Mouse (Mus musculus): ENCODE results near the gene Ahr. TPM values are rescaled to one million over a fixed set of nuclear protein-coding genes. Genes with fewer than 3 reads are reported as not detected.

Gene Ahr
- polyA plus RNA-seq, 1 experiment, result 2.3 TPM

- H3K36me3 ChIP-seq (ENCODE audit: control insufficient read depth, insufficient read depth), result peaks cover 91% of the 10 kb centered on the region
- peaks cover 2% of the 10 kb centered on the region for H3K79me3 ChIP-seq (ENCODE audit: low read depth)
- TF ChIP-seq MYOG (IDR thresholded peaks at IDR 0.05; ENCODE audit: control insufficient read depth, extremely low read depth, insufficient read length) (no peak), USF1 (IDR thresholded peaks at IDR 0.05; ENCODE audit: low read depth) (no peak), FOSL1 (IDR thresholded peaks at IDR 0.05; ENCODE audit: insufficient read depth, low read length, poor library complexity, severe bottlenecking) (no peak), MYOD1 (IDR thresholded peaks at IDR 0.05; ENCODE audit: control insufficient read depth, insufficient read length, low read depth) (no peak), CEBPB (IDR thresholded peaks at IDR 0.05; ENCODE audit: low read depth) (no peak), MAX (IDR thresholded peaks at IDR 0.05) (no peak), CTCF (IDR thresholded peaks at IDR 0.05; ENCODE audit: control insufficient read depth, insufficient read depth, insufficient read length) (no peak)
- H3K79me2 ChIP-seq (ENCODE audit: control insufficient read depth, insufficient read depth), result peaks cover 14% of the 10 kb centered on the region
- H3K4me3 ChIP-seq (ENCODE audit: insufficient read depth, poor library complexity, severe bottlenecking), result no peak overlapping the region
- H3K27me3 ChIP-seq (ENCODE audit: control insufficient read depth, insufficient read depth, insufficient read length), result no peaks in the 10 kb centered on the region
- no peak overlapping the region for H3ac ChIP-seq (ENCODE audit: control insufficient read depth, insufficient read length, low read depth)
Measured at GRCm38 (mm10) chr12:35503586-35503985, 31.3 kb downstream of the Ahr start.

GRCm38 (mm10) chr12:35501476-35501875 lies 33.4 kb downstream of the Ahr start:
- Histone ChIP-seq H3K79me3 (ENCODE audit: low read depth) (peaks cover 2% of the 10 kb centered on the region), H3K27me3 (ENCODE audit: control insufficient read depth, insufficient read depth, insufficient read length) (no peaks in the 10 kb centered on the region), H3K4me3 (ENCODE audit: insufficient read depth, poor library complexity, severe bottlenecking) (no peak overlapping the region), H3K36me3 (ENCODE audit: control insufficient read depth, insufficient read depth) (peaks cover 75% of the 10 kb centered on the region), H3ac (ENCODE audit: control insufficient read depth, insufficient read length, low read depth) (no peak overlapping the region), H3K79me2 (ENCODE audit: control insufficient read depth, insufficient read depth) (peaks cover 14% of the 10 kb centered on the region)
- no peak for TF ChIP-seq CEBPB (IDR thresholded peaks at IDR 0.05; ENCODE audit: low read depth)
- TF ChIP-seq MAX (IDR thresholded peaks at IDR 0.05), result no peak
- no peak for TF ChIP-seq CTCF (IDR thresholded peaks at IDR 0.05; ENCODE audit: control insufficient read depth, insufficient read depth, insufficient read length)
- TF ChIP-seq USF1 (IDR thresholded peaks at IDR 0.05; ENCODE audit: low read depth), result no peak
- no peak for TF ChIP-seq MYOG (IDR thresholded peaks at IDR 0.05; ENCODE audit: control insufficient read depth, extremely low read depth, insufficient read length)
- no peak for TF ChIP-seq FOSL1 (IDR thresholded peaks at IDR 0.05; ENCODE audit: insufficient read depth, low read length, poor library complexity, severe bottlenecking)
- no peak for TF ChIP-seq MYOD1 (IDR thresholded peaks at IDR 0.05; ENCODE audit: control insufficient read depth, insufficient read length, low read depth)

- H3K27me3 ChIP-seq (ENCODE audit: control insufficient read depth, insufficient read depth, insufficient read length), result no peaks in the 10 kb centered on the region
- TF ChIP-seq MYOG (IDR thresholded peaks at IDR 0.05; ENCODE audit: control insufficient read depth, extremely low read depth, insufficient read length) (no peak), CTCF (IDR thresholded peaks at IDR 0.05; ENCODE audit: control insufficient read depth, insufficient read depth, insufficient read length) (no peak), MYOD1 (IDR thresholded peaks at IDR 0.05; ENCODE audit: control insufficient read depth, insufficient read length, low read depth) (no peak), USF1 (IDR thresholded peaks at IDR 0.05; ENCODE audit: low read depth) (no peak), MAX (IDR thresholded peaks at IDR 0.05) (no peak), CEBPB (IDR thresholded peaks at IDR 0.05; ENCODE audit: low read depth) (no peak), FOSL1 (IDR thresholded peaks at IDR 0.05; ENCODE audit: insufficient read depth, low read length, poor library complexity, severe bottlenecking) (no peak)
- peaks cover 15% of the 10 kb centered on the region for H3K36me3 ChIP-seq (ENCODE audit: control insufficient read depth, insufficient read depth)
- H3ac ChIP-seq (ENCODE audit: control insufficient read depth, insufficient read length, low read depth), result no peak overlapping the region
- no peaks in the 10 kb centered on the region for H3K79me2 ChIP-seq (ENCODE audit: control insufficient read depth, insufficient read depth)
- no peak overlapping the region for H3K4me3 ChIP-seq (ENCODE audit: insufficient read depth, poor library complexity, severe bottlenecking)
- no peaks in the 10 kb centered on the region for H3K79me3 ChIP-seq (ENCODE audit: low read depth)
Measured at GRCm38 (mm10) chr12:35495195-35495594, 39.6 kb downstream of the Ahr start.

GRCm38 (mm10) chr12:35480764-35481163 lies 54.1 kb downstream of the Ahr start:
- no peak for TF ChIP-seq FOSL1 (IDR thresholded peaks at IDR 0.05; ENCODE audit: insufficient read depth, low read length, poor library complexity, severe bottlenecking)
- TF ChIP-seq MYOD1 (IDR thresholded peaks at IDR 0.05; ENCODE audit: control insufficient read depth, insufficient read length, low read depth), result no peak
- TF ChIP-seq MAX (IDR thresholded peaks at IDR 0.05), result no peak
- TF ChIP-seq USF1 (IDR thresholded peaks at IDR 0.05; ENCODE audit: low read depth), result no peak
- TF ChIP-seq CTCF (IDR thresholded peaks at IDR 0.05; ENCODE audit: control insufficient read depth, insufficient read depth, insufficient read length), result no peak
- no peak for TF ChIP-seq MYOG (IDR thresholded peaks at IDR 0.05; ENCODE audit: control insufficient read depth, extremely low read depth, insufficient read length)
- no peak for TF ChIP-seq CEBPB (IDR thresholded peaks at IDR 0.05; ENCODE audit: low read depth)
- Histone ChIP-seq H3K27me3 (ENCODE audit: control insufficient read depth, insufficient read depth, insufficient read length) (no peaks in the 10 kb centered on the region), H3K36me3 (ENCODE audit: control insufficient read depth, insufficient read depth) (no peaks in the 10 kb centered on the region), H3K4me3 (ENCODE audit: insufficient read depth, poor library complexity, severe bottlenecking) (no peak overlapping the region), H3ac (ENCODE audit: control insufficient read depth, insufficient read length, low read depth) (no peak overlapping the region), H3K79me3 (ENCODE audit: low read depth) (no peaks in the 10 kb centered on the region), H3K79me2 (ENCODE audit: control insufficient read depth, insufficient read depth) (no peaks in the 10 kb centered on the region)

- Histone ChIP-seq H3K79me3 (ENCODE audit: low read depth) (no peaks in the 10 kb centered on the region), H3K4me3 (ENCODE audit: insufficient read depth, poor library complexity, severe bottlenecking) (no peak overlapping the region), H3K36me3 (ENCODE audit: control insufficient read depth, insufficient read depth) (no peaks in the 10 kb centered on the region), H3K27me3 (ENCODE audit: control insufficient read depth, insufficient read depth, insufficient read length) (no peaks in the 10 kb centered on the region), H3K79me2 (ENCODE audit: control insufficient read depth, insufficient read depth) (no peaks in the 10 kb centered on the region), H3ac (ENCODE audit: control insufficient read depth, insufficient read length, low read depth) (no peak overlapping the region)
- TF ChIP-seq MYOD1 (IDR thresholded peaks at IDR 0.05; ENCODE audit: control insufficient read depth, insufficient read length, low read depth) (no peak), MYOG (IDR thresholded peaks at IDR 0.05; ENCODE audit: control insufficient read depth, extremely low read depth, insufficient read length) (no peak), CTCF (IDR thresholded peaks at IDR 0.05; ENCODE audit: control insufficient read depth, insufficient read depth, insufficient read length) (no peak), USF1 (IDR thresholded peaks at IDR 0.05; ENCODE audit: low read depth) (no peak), CEBPB (IDR thresholded peaks at IDR 0.05; ENCODE audit: low read depth) (no peak), FOSL1 (IDR thresholded peaks at IDR 0.05; ENCODE audit: insufficient read depth, low read length, poor library complexity, severe bottlenecking) (no peak), MAX (IDR thresholded peaks at IDR 0.05) (no peak)
Measured at GRCm38 (mm10) chr12:35478906-35479305, 55.9 kb downstream of the Ahr start.

- no peaks in the 10 kb centered on the region for H3K79me3 ChIP-seq (ENCODE audit: low read depth)
- no peak for TF ChIP-seq MYOD1 (IDR thresholded peaks at IDR 0.05; ENCODE audit: control insufficient read depth, insufficient read length, low read depth)
- no peak for TF ChIP-seq MAX (IDR thresholded peaks at IDR 0.05)
- TF ChIP-seq MYOG (IDR thresholded peaks at IDR 0.05; ENCODE audit: control insufficient read depth, extremely low read depth, insufficient read length), result no peak
- no peak for TF ChIP-seq FOSL1 (IDR thresholded peaks at IDR 0.05; ENCODE audit: insufficient read depth, low read length, poor library complexity, severe bottlenecking)
- TF ChIP-seq CTCF (IDR thresholded peaks at IDR 0.05; ENCODE audit: control insufficient read depth, insufficient read depth, insufficient read length), result no peak
- TF ChIP-seq USF1 (IDR thresholded peaks at IDR 0.05; ENCODE audit: low read depth), result no peak
- no peak for TF ChIP-seq CEBPB (IDR thresholded peaks at IDR 0.05; ENCODE audit: low read depth)
- H3K4me3 ChIP-seq (ENCODE audit: insufficient read depth, poor library complexity, severe bottlenecking), result no peak overlapping the region
- H3K79me2 ChIP-seq (ENCODE audit: control insufficient read depth, insufficient read depth), result no peaks in the 10 kb centered on the region
- H3ac ChIP-seq (ENCODE audit: control insufficient read depth, insufficient read length, low read depth), result no peak overlapping the region
- no peaks in the 10 kb centered on the region for H3K27me3 ChIP-seq (ENCODE audit: control insufficient read depth, insufficient read depth, insufficient read length)
- H3K36me3 ChIP-seq (ENCODE audit: control insufficient read depth, insufficient read depth), result no peaks in the 10 kb centered on the region
Measured at GRCm38 (mm10) chr12:35463457-35463856, 71.4 kb downstream of the Ahr start.
